Mouse (Mus musculus) spleen, adult 12 weeks (tissue): ENCODE data around the gene Gfpt1.

Experiments used
- DNase-seq: peaks from one replicate; pipeline ENCODE4 v3.0.0; 2022; ENCODE audit warnings: low spot score

Gene Gfpt1

DNA sequence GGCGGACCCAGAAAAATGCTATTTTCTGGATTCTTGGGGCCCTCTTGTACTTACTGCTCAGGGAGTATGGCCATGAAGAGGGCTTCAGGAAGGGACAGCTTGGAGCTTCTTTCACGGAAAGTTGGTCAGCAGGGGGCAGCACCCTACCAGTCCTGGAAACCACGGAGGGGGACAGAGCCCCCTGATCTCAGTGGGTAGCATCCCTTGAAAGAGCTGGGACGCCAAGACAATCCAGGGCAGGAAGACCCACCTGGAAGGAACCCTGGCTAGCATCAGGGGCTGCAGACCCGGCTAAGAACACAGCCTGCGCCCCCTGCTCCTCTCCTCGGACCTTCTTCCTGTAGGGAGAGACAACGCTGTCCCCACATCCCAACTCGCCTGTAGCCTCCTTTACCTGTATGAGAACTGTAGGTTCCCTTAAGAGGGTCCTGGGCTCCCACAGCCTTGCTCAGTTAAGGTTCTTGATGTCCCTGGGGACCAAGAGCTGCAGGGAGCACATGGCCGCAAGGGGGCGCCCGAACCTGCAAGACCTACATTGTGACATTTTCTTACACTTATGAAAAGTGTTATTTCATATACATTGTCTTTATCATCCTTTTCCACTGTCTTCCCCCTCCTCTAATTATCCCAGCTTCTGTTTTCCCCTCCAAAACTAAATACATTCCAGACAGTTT lies 58.8 kb downstream of the Gfpt1 start:
- peak; percentile 73 for DNase-seq

DNA sequence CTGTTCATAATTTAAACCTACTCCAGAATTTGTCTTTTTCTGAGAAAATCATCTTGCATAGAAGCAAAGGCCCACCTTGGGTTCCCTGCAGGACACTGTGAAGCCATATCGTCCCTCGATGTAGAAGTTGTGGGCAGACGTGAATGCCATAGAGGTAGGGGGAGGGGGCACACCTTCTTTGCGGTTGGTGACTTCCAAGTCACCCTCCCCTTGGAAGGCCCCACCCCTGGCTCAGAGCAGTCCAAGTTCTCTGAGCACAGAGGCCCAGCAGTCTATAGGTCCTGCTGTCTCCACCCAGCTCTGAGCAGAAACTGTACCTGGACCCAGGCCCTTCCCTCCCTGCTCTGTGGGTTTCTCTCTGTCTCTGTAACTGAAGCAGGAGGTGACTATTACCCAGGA lies 59.3 kb downstream of the Gfpt1 start:
- no peak for DNase-seq

DNA sequence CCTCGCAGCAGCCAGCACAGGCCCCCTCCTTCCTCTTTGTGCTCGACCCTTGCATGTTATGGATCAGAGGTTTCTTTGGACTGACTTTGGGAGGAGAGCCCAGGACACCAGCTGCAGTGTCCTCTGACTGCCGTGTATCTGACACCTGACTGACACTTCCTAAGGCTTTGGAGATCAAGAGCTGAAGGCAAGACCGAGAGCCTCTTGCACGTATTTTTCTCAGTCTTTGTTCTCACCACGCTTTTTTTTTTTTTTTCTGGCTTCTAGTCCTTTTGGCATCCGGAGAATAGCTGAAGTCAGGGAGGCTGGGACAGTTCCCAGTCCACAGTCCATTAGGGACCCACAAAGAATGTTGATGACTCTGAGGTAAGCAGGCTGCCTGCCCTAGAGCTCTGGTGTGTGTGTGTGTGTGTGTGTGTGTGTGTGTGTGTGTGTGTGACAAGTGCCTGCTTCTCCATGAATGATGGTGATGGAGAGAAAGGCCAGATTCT lies 59.8 kb downstream of the Gfpt1 start:
- DNase-seq: no peak

DNA sequence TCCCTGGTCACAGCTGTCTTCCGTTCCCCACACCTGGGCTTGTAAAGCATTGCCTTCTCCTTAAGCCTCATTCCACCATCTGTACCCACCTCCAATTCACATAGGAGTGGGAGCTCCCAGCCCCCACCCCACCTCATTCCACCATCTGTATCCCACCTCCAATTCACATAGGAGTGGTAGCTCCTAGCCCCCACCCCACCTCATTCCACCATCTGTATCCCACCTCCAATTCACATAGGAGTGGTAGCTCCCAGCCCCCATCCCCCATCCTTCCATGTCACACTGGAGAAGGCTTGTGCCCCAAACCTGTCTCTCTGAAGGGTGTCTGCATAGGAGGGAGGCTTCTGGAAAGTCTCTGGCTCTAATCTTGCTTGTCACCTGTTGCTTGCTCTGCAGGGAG lies 60.7 kb downstream of the Gfpt1 start:
- no peak for DNase-seq

DNA sequence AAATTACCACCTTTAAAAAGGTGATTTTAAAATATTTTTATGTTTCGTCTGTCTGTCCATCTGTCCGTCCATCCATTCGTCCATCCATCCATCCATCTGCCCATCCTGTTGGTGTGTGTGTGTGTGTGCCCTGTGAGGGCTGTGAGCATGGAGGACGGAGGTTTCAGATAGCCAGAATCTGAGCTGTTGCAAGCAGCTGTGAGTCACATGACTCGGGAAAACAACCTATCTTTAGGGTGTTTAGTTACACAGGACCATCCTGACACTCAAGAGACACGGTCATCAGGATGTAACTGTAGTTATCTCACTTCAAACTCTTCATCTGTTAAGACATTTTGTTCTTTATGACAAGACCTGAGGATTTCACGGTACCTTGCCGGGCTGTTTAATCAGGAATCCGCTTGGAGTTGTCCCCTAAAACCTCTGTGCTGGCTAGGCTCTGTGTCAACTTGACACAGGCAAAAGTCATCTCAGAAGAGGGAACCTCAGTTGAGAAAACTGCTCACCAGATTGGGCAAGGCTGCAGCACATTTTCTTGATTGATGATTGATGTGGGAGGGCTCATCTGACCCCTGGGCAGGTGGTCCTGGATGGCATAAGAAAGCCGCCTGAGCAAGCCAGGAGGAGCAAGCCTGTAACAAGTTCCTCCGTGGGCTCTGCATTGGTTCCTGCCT lies 61.6 kb downstream of the Gfpt1 start, which contains the start of gene D6Ertd527e:
D6Ertd527e (plus strand) TSS at position 624 of the 674 bp plus-strand sequence.
- no peak for DNase-seq

DNA sequence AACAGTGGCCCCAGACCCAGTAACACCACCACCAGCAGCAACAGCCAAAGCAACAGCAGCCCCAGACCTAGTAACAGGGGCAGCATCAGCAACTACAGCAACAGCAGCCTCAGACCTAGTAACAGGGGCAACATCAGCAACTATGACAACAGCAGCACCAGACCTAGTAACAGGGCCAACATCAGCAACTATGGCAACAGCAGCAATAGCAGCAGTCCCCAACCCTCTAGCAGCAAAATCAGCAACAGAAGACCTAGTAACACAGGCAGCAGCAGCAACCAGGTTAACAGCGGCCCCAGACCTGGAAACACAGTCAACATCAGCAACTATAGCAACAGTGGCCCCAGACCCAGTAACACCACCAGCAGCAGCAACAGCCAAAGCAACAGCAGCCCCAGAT lies 68.8 kb downstream of the Gfpt1 start:
- no peak for DNase-seq

DNA sequence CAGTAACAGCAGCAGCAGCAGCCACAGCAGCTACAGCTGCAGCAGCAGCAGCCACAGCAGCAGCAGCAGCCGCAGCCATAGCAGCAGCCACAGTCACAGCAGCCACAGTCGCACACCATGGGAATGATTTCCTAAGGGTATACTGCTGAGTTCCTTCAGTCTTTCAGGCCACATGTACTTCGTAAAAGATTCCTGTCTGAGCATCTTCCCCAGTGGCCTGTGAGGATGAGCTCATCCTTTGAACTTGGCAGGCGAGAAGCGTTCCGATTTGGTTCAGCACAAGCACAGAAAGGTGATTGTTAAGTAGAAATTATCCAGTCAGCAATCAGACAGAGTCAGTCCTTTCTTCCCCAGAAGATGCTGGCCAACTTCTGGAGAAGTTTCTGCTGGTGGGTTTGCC lies 69.5 kb downstream of the Gfpt1 start:
- DNase-seq: no peak

DNA sequence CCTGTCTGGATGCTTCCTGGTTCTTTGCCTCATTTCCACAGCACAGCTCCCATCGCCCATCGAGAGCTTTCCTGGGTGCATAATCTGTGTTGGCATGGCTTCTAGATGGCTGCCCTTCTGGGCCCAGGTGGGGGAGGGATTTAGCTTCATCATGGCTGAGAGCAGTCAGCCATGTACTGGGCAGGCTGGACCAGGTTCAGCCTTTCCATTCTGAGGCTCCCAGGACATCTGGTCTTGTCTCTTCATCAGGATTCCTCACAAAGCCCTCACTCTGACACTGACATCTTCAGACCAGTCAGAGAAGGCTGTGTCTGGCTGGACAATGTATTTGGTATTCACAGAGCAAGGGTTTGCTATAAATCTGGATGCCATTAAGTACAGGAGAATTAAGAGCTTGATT lies 73.3 kb downstream of the Gfpt1 start:
- DNase-seq: no peak

DNA sequence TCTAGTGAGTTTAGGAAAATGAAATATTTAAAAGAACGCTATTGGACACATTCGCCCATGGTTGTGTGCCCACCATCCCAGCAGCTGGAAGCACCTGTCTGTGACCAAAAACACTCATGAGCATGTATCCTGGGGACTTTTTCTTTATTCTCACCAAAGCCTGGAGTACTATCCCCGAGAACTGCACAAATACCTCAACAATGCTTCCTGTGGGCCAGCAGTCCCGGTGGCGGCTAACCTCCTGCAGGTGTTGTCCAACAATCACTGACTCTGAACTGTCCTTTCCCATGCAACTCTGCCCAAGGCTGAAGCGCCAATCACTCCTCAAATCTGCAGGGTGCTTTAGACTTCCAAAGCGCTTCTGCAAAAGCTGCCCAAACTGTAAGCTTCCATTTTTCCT lies 74.0 kb downstream of the Gfpt1 start:
- DNase-seq: no peak

DNA sequence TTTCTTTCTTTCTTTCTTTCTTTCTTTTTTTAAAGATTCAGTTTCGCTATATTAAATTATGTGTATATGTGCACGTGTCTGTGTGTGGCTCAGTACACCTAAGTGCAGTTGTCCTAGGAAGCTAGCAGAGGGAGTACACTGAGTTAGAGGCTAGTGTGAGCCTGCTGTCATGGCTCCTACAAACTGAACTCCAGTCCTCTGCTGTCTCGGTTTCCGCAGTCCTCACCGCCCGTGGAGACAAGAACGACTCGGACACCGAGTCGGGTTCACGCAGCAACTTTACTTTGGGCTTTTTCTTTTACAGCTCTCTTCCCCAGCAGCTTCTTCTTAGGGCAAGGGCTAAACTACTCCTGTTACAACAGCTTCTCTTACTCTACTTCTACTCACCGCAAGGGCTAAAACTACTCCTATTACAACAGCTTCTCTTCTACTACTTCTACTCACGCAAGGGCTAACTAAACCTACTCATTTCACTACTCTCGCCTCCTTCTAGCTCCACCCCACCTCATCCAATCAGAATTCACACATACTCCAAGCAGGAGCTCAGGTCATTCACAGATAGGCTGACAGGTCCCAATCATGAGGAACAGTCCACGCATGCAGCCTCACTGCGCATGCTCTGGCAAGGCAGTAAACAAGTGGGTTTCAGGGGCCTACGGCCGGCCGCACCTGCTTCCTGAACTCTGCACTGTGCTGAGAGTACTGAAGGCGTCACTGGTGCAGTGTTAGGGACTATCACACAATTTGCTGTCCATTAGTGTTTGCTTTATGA lies 76.6 kb downstream of the Gfpt1 start:
- DNase-seq: peak; percentile 42

DNA sequence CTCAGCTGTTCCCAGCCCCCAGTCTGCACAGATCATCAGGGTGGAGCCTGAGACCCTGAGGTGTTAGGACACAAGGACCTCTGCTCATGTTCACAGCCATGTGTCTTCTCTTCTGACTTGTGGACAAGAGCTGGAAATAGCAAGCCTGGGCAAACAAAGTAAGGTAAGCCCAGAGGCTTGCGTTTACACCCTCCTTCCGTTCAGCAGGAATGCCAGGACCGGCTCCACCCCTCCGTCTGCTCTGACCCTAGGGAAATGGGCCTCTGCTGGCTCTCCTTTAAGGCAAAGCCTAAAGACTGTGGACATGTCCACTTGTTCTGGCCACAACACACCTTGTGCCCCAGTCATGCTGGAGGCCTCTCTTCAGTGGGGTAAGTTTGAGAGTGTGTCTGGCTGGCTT lies 77.3 kb downstream of the Gfpt1 start:
- no peak for DNase-seq

DNA sequence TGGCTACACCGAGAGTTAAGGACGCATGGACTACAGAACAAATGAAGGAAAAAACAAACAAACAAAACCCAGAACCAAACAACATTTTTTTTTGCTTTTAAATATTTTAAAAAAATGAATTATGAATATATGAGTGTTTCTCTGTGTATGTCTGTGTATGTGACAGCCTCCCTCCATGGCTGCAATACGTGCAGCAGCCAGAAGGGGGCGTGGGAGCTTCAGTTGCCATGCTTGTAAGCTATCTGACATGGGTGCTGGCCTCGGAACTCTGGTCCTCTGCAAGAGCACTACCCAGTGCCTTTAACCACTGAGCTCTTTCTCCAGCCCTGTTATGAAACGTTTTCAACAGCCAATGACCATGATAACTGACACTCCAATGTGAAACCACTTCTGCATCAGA lies 78.0 kb downstream of the Gfpt1 start:
- no peak for DNase-seq

DNA sequence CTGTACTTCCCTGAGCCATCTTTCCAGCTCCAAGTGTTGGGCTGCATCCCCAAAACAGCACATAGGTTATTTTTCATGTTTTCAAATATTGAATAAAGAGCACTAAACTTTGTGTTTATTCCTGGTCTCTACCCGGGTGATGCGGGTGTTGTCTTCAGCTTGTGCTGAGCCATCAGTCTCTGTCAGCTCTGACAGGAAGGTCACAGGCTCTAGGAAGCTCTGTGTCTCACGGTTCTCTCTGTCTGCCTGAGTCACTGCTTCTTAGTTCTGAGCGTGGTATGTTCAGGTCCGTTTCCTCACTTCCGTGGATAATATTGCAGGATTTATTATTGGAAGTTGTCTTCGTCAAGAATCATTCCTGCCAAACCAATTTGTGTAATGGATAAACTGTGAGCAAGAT lies 79.3 kb downstream of the Gfpt1 start:
- DNase-seq: no peak

DNA sequence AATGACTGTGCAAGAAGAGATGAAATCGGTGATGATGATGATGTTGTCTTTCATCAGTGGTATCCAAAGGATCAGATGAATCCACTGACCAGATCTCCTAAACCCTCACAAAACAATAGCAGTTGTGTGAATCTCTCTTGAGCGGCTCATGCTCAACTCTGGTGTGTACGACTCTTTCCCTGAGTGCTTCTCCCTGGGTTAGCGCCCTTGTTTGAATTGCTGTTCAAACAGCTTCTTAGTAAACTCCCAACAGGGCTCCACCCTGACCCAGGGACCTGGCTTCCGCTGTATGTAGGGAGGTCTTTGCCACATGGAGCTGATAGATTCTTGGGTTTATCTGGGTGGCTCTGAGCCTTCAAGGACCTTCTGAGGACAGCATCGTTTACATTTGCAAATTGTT lies 80.8 kb downstream of the Gfpt1 start:
- no peak for DNase-seq

DNA sequence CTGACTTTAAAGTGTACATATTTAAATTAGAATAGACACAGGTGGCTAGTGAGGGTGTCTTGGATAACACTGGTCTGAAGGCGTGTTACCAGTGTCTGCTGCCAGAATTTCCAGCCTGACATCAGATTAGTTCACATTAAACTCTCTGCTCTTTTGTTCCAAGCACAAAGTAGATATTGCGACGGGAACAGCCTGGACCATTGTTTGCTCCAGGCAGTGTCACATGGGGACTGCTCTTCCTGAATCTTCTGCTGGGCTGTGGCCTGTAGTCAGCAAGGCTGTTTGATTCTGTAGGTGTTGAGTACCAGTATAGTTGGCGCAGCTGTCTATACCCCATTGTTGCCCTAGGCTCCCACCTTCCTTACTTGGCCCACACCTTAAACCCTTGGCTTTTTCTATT lies 81.3 kb downstream of the Gfpt1 start:
- no peak for DNase-seq

DNA sequence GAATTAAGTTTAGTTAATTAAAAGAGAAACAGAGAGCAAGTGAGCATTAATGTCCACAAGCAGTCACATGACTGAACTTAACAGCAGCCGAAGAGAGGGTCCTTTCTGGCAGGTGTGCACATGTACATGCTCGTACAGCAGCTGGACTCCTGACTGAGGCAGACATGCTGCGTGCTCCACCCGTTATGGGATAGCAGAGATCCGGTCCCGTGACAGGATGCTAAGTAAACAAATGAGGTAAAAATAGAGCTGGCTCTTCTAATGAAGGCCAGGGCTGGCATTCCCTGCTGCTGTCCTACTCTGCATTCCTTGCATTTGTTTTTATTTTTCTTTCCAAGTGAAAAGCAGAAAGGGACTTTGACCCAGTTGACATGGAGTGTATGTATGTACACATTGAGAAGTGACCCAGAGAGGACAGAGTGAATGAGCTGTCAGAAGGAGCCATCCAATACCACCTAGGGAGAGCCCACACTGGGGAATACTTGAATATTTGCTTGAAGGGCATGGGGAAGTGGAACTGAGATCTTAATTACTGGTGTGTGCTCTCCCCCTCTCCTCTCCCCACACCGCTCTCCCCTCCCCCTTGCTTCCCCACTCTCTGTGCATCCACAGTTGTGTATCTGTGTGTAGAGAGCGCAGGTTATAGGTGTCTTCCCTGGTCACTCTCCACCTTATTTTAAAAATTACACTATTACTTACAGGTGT lies 84.6 kb downstream of the Gfpt1 start:
- DNase-seq: no peak

DNA sequence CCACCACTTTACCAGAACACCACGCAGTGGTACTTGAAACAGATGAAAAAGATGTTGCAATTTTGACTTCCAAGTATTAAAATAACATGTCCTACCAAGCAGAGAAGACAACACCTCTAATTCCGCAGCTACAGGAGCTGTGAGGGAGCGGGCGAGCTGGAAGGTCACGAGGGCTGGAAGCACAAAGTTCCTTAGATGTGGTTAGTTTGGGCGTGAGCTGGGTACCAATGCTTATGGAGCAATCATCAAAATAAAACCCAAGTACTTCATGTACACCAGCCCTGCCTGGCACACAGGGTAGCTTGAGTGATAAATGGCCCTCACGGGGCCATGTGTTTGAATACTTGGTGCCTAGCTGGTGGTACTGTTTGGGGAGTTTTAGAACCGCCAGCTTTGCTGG lies 87.2 kb downstream of the Gfpt1 start:
- DNase-seq: no peak

DNA sequence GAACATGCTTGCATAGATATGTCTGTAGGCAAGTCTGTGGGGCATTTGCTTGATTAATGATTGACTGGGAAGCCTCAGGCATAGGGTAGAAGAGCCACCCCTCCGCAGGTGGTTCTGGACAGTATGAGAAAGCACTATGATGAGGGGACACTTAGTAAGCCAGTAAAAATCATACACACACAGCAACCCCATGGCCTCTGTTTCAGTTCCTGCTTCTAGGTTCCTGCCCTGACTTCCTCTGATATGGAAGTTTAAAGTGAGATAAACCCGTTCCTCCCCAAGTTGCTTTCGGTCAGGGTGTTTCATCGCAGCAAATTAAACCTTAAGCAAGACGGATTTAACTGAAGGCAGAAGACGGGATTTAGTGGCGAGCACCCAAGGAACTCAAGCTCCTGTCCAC lies 88.0 kb downstream of the Gfpt1 start:
- no peak for DNase-seq

DNA sequence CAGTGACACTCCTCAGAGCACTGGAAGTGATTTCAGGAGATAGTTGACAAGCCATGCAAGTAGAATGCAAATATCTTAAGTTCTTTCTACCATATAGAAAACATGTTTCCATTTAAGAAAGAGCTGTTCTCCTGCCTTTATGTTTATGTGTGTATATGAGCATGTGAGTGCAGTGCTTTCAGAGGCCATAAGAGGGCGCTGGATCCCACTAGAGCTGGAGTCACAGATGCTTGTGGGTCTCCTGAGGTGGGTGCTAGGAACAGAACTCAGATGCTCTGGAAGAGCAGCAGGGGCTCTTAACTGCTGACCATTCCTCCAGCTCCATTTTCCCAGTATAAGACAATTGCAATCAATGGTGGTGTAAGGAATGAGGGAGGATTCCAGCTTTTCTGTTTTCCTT lies 88.4 kb downstream of the Gfpt1 start:
- no peak for DNase-seq

DNA sequence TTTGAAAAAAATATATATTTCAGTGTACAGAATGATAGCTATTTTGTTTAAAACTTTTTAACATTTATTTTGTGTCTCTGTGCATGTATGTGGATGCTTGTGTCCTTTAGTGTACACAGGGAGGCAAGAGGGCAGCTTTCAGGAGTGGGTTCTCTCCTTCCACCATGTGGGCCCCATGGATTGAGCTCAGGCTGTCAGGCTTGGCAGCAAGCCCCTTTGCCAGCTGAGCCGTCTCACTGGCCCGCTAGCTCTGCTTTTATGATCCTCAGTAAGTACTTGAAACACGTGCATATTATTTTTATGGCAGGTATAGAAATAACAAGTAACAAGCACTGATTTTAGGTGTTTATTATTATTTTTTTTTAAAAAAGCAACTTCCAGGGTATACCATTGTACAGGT lies 90.9 kb downstream of the Gfpt1 start:
- no peak for DNase-seq

DNA sequence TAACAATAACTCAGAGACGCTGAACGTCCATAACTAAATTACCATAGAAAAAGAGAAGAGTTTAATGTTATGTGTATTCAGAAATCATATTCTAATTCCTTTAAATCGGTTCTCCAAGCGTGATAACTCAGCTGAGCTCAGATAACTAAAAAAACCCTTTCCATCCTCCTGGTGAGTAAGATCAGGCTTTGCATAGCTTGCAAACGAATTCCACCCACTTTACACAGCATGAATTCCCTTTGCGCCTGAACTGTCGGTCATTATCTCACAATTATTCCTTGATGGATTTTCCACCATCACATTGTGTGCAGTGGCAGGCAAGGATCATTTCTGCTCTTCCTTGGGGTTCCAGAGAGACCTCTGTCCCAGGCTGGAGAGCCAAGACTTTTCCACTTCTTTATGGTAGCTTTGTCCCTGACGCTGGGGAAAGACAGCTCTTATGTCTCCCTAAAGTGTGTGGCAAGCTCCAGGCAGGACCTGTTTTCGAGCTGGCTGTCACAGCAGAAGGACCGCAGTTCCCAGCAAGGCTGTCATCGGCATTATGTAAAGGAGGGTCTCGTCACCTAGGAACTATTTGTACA lies 91.4 kb downstream of the Gfpt1 start:
- no peak for DNase-seq

DNA sequence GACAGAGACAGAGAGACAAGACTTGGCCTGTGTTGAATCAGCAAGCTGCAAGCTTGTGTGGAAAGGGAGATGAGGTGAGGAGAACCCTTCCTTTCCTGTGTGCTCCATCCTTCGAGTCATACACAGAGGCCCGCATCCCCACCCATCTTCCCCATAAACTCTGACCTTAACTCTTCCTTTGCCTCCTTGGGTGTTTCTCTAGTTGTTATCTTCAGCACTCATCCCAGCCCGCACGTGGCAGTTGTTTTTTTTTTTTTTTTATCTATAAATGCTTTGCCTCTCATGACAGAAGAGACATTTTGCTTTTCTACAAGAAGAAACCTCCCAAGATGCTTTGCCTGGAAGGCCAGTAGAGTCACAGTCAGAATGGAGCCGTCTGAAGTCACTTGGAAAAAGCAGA lies 95.8 kb downstream of the Gfpt1 start:
- no peak for DNase-seq
